Mouse (Mus musculus) kidney, adult 2 months (tissue): ENCODE measurements at regions not wholly inside any gene's neighbourhood (a gene's known extent, or its start where the extent isn't known, plus 50 kb on each side); places are given as distances from the start of the nearest gene placed in this dataset.

Source experiments
- DNase-seq: peaks from one replicate; pipeline ENCODE4 v3.0.0; 2021
- H3K27ac ChIP-seq: fragments of 200-500 bp; 2 replicates; pipeline ENCODE4 v1.5.1; 2012; ENCODE audit warnings: low read depth, low read length, control low read depth, inconsistent platforms; ENCODE audit not compliant: insufficient read depth
- H3K27me3 ChIP-seq: fragments of 200-500 bp; replicated peaks from 2 replicates; pipeline ENCODE4 v1.6.1; 2012; ENCODE audit warnings: mild to moderate bottlenecking, moderate library complexity, low read length, inconsistent platforms; ENCODE audit not compliant: control insufficient read depth, insufficient read depth
- H3K36me3 ChIP-seq: fragments of 200-500 bp; 2 replicates; pipeline ENCODE4 v1.6.1; 2012; ENCODE audit warnings: mild to moderate bottlenecking, moderate library complexity, low read length, inconsistent platforms; ENCODE audit not compliant: control insufficient read depth, insufficient read depth
- H3K4me1 ChIP-seq: fragments of 200-500 bp; 2 replicates; pipeline ENCODE4 v1.6.1; 2011; ENCODE audit warnings: low read length; ENCODE audit not compliant: control insufficient read depth, insufficient read depth
- H3K4me3 ChIP-seq: fragments of 200-500 bp; 2 replicates; pipeline ENCODE4 v1.5.1; 2011; ENCODE audit warnings: mild to moderate bottlenecking, low read depth, low read length, control low read depth; ENCODE audit not compliant: insufficient read depth
- CTCF ChIP-seq: fragments of 200-500 bp; conservative IDR thresholded peaks from 2 replicates; pipeline ENCODE4 v1.5.1; 2011; ENCODE audit warnings: low read depth, mild to moderate bottlenecking, control low read depth, low read length, moderate library complexity, mixed read lengths; ENCODE audit not compliant: insufficient read depth, insufficient read length
- POLR2A ChIP-seq: fragments of 200-500 bp; IDR thresholded peaks from one replicate; pipeline ENCODE4 v1.6.1; 2011; ENCODE audit warnings: low read depth, low read length, control low read depth
- WGBS: fragments of 180-500 bp; shearing (Covaris S2); methylation state at CpG from one replicate; pipeline ENCODE4 v1.1.7; 2018; 5-methylcytosine and 5-hydroxymethylcytosine counted together

- TF ChIP-seq POLR2A (no peak), CTCF (no peak)
- peak; percentile 75 for DNase-seq
- peak overlapping the region; percentile 47; the same call in 1 of the 2 replicates for H3K27ac ChIP-seq
- H3K4me3 ChIP-seq: no peak overlapping the region
- H3K36me3 ChIP-seq: no peaks in the 10 kb centered on the region
- H3K4me1 ChIP-seq: peaks cover 22% of the 10 kb centered on the region
- H3K27me3 ChIP-seq: no peaks in the 10 kb centered on the region
- WGBS: 39% methylated on average over 4 of the region's 4 CpGs
Observed at GRCm38 (mm10) chr14:76698718-76699402, 142.2 kb upstream of the Serp2 start.

DNA sequence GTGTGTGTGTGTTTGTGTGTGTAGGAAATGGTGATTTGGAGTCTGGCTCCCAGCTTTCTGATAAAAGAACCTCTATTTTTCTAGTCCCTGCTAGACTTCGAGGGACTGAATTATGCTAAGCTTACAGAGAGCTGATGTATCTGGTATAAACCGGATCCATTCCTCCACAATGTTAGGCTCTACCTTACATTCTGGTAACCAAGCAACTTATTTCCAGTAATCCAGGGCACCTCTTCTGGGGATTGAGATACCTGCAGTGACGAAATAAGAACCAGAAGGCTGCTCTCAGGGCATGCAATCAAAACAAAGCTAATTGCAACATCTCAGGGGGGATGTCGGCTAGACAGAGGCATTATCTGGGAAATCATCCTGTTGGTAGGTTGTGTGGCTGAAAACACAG is 140.0 kb upstream of the Serp2 start:
- H3K4me1 ChIP-seq: peaks cover 19% of the 10 kb centered on the region
- H3K27ac ChIP-seq: no peak overlapping the region
- 54% methylated on average over 4 of the region's 4 CpGs for WGBS
- no peaks in the 10 kb centered on the region for H3K27me3 ChIP-seq
- no peak for DNase-seq
- H3K36me3 ChIP-seq: no peaks in the 10 kb centered on the region
- no peak overlapping the region for H3K4me3 ChIP-seq
- no peak for TF ChIP-seq CTCF
- TF ChIP-seq POLR2A: no peak

DNA sequence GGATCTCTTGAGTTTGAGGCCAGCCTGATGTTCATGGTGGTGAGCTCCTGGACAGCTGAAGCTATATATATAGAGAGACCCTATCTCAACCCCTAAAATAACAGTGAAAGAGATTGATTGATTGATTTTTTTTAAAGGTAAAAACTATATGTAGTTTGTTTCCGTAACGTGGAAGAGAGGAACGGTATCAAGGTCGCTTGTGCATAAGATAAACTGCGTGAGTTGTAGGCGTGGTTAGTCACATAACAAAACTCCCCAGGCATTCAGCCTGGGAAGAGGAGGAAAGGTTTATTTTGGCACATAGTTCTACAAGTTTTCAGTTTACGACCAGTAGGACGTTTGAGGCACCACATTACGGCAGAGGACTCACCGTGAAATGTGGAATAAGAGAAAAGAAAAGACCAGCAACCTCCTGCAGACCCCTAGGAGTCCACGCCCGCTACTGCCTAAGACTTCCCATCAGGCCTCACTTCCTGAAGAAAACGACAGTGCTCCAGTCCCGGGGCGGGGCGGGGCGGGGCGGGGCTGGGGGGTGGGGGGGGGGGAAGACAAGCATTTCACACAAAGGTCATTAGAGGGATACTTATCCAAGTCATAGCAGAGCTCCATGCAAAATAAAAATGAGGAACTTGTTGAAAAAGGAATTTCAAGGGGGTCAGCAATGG is 139.1 kb upstream of the Serp2 start:
- 30% methylated on average over 18 of the region's 18 CpGs for WGBS
- peaks cover 19% of the 10 kb centered on the region for H3K4me1 ChIP-seq
- H3K27me3 ChIP-seq: no peaks in the 10 kb centered on the region

GRCm38 (mm10) chr14:76694894-76695293 is 138.2 kb upstream of the Serp2 start:
- Histone ChIP-seq H3K36me3 (no peaks in the 10 kb centered on the region), H3K4me3 (no peak overlapping the region), H3K4me1 (peaks cover 19% of the 10 kb centered on the region), H3K27me3 (no peaks in the 10 kb centered on the region), H3K27ac (no peak overlapping the region)
- TF ChIP-seq POLR2A: no peak
- WGBS: 69% methylated on average over 8 of the region's 8 CpGs
- no peak for DNase-seq

More for the DNA sequence above, 139.1 kb upstream of the Serp2 start:
- Histone ChIP-seq H3K36me3 (no peaks in the 10 kb centered on the region), H3K4me3 (no peak overlapping the region), H3K27ac (peak overlapping the region; percentile 26; the same call in 1 of the 2 replicates)
- DNase-seq: no peak
- no peak for TF ChIP-seq CTCF
- no peak for TF ChIP-seq POLR2A

DNA sequence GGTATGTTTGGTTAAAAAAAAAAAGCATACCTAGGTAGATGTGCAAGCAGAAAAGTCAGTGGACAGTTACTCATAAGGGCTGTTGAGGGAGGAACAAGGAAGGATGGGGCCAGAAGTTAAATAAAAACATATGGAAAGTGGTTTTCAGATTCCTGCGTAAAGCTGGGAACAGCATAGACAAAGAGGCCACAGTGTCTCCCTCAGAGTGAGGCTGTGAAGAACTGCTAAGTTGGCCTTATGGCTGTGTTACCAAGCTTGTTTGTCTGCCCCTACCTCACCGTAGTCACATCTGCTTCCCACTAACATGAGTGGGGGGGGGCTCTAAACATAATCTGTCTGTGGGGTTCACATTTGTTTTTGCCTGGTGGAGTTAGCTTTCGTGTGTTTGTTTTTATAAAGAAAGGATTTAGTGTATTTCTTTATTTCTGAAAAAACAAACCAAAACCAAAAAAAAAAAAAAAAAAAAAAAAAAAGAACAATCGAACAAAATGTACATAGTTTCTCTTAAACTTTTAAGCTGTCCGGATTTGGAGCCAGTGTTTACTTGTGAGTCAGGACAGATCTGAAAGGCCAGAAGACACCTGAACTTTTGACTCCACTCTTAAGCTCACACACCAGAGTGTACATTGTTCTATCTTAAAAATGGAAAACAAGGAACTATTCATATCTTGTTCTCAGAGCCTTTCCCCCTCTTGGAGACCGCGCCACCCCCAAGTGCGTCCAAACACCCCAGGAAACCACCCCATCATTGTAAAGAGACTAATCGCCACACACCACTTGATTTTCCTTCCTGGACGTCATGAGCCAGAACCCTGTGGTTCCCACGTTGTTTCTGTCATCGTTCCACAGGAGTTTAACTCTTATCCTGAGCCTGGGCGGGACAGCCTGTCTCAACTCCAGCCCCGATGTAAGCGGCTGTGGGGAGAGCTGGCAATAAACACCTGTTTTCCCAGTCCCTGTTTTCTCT is 136.9 kb upstream of the Serp2 start:
- H3K36me3 ChIP-seq: no peaks in the 10 kb centered on the region
- H3K27me3 ChIP-seq: no peaks in the 10 kb centered on the region
- H3K4me3 ChIP-seq: no peak overlapping the region
- WGBS: 61% methylated on average over 15 of the region's 15 CpGs
- peaks cover 11% of the 10 kb centered on the region for H3K4me1 ChIP-seq
- 0 out of 2 replicates have a peak overlapping the region, but pooled peaks have one; percentile 61 for H3K27ac ChIP-seq
- TF ChIP-seq POLR2A (no peak), CTCF (no peak)
- DNase-seq: peak; percentile 57

DNA sequence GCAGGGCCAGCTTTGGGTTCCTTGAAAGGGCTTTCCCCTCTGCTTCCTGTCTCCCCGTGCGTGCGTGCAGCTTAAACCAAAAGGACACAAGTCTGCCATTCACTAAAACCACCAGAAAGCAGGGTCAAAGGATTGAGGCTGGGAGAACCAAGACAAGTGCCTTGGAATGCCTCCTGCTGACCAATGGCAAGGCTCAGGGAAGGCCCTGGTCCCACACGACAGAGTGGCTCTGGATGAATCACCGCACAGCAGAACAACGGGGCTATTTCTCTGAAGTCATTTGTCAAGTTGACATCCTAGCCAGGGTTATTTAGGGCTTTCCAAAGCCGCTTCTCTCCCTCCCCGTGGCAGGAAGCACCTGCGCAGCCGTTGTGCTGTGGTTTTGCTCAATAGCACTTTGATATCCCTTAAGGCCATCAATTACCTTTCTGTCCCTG is 131.3 kb upstream of the Serp2 start:
- DNase-seq: peak; percentile 52
- Histone ChIP-seq H3K4me3 (no peak overlapping the region), H3K36me3 (no peaks in the 10 kb centered on the region), H3K27me3 (no peaks in the 10 kb centered on the region), H3K27ac (peak overlapping the region; percentile 2; the same call in 1 of the 2 replicates), H3K4me1 (no peaks in the 10 kb centered on the region; the same call in 1 of the 2 replicates)
- TF ChIP-seq POLR2A: no peak
- no peak for TF ChIP-seq CTCF
- WGBS: 45% methylated on average over 10 of the region's 10 CpGs
